Mouse (Mus musculus) A20 (cell line): ENCODE measurements around the gene Osbpl9.

Experiments used
- DNase-seq: peaks from one replicate; pipeline ENCODE4 v3.0.0-alpha.2; 2011; ENCODE audit warnings: low read depth, low spot score

Osbpl9 gene

DNA sequence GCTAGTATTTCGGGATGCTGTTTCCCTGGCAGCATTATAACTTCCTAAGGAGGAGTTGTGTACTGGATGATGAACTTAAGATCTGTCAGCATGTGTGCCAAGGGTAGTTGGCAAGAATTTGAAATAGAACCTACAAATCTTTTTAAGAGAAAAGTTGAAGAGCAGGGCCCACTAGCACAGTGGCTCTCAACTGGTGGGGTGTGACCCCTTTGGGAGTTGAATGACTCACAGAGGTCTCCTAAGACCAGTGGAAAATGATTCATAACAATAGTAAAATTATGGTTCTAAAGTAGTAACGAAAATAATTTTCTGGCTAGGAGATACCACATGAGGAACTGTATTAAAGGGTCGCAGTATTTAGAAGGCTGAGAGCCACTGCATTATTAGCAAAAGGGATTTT is 67.1 kb downstream of the Osbpl9 start:
- peak; percentile 53 for DNase-seq

GRCm38 (mm10) chr4:109131256-109131872 is 70.7 kb downstream of the Osbpl9 start:
- no peak for DNase-seq

GRCm38 (mm10) chr4:109128971-109129370 is 73.1 kb downstream of the Osbpl9 start:
- DNase-seq, result no peak

DNA sequence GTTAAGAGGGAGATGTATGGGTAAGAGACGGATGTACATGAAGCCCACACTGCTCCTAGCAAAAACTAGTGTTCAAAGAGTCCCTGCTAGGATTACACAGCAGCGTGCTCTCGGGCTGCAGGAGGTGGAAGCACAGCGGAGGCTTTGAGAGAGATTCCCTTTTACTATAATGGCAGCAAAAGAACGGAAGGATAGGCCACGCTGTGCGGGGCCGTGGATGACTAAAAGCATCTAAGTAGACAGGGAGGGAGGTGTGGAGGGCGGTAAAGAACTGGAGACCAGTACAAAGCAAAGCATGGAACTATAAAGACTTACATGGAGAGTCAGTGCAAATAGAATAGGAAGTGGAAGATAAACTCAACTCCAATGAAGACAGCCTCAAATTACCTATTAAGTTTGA is 74.1 kb downstream of the Osbpl9 start:
- no peak for DNase-seq

DNA sequence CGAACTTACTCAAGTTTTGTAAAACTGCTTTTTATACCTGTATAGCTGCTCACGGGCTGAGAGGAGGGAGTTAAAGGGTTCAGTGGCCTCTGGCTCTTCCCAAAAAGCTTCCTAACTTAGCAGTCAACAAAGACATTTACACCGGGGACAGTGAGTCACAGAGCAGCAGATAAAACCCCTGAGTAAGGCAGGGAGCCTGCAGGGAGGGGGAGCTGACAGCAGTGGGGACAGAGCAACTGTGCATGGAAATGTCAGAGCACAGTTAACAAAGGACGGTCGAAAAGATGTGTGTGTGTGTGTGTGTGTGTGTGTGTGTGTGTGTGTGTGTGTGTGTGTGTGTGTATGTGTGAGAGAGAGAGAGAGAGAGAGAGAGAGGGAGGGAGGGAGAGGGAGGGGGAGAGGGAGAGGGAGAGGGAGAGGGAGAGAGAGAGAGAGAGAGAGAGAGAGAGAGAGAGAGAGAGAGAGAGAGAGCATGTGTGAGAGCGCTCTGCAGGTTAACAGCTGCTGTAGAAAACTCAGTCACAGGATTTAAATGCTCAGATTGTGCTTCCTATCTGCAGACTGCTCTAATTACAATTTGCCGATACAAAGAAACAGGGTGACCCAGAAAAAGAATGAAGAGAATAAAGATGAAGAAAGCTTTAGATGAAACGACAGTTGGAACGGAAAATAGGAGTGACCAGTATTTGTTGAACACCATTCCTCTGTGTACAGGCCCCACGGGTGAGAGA is 75.1 kb downstream of the Osbpl9 start:
- DNase-seq, result no peak

DNA sequence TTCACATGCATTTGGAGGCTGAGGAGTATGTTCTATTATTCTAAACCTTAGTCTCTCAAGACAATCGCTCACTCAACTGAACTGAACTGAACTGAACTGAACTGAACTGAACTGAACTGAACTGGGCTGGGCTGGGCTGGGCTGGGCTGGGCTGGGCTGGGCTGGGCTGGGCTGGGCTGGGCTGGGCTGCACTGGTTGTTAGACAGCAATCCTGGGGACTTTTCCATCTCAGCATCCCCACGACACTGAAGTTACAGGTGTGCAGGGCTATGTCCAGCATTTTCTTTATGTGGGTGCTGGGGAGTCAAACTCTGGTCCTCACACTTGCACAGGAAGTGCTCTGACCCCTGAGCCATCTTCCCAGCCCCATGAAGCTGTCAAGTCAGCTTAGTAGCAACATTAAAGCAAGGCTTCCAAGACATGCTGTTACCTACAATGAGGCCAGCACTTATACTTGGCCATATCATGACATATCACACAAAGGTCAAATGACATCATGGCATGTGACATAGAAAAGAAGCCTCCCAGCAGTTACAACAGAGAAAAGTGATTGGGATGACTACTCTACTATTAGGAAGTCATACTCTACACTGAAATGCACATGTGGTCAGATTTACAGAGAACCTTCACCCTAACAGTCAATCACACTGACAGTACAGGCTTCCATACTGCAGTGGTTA is 76.2 kb downstream of the Osbpl9 start:
- no peak for DNase-seq

- DNase-seq, result peak; percentile 42
These were observed 79.1 kb downstream of the Osbpl9 start for GRCm38 (mm10) chr4:109122830-109123555.

DNA sequence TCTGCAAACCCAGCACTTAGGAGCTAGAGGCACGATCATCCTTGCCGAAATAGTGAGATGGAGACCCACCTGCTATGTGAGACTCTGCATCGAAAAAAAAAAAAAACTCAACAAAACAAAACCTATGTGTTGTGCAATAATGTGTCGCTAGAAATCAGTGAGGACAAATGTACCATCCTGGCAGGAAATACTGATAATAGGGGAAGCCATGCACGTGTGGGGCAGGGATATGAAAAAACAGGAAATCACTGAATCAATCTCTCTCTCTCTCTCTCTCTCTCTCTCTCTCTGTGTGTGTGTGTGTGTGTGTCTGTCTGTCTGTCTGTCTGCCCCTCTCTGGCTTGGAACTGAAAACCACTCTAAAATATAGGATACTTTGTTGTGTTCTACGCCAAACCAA is 81.3 kb downstream of the Osbpl9 start:
- no peak for DNase-seq

- no peak for DNase-seq
These were observed 82.4 kb downstream of the Osbpl9 start for GRCm38 (mm10) chr4:109119641-109120125.

DNA sequence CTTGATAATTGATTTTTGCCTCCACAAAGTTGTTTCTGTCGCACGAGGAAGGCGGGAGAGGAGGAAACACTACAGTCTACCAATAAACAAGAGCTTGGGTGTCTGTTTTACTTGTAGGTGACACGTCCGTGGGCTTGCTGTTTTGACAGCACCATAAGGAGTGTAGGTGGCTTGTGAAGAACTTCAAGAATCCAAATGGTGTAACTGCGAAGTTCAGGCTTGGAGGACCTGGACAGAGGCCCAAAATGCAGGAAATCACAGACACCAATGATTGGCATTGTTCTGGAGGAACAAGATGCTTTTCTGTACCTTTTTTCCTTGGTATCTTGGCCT is 83.8 kb downstream of the Osbpl9 start:
- DNase-seq, result no peak

DNA sequence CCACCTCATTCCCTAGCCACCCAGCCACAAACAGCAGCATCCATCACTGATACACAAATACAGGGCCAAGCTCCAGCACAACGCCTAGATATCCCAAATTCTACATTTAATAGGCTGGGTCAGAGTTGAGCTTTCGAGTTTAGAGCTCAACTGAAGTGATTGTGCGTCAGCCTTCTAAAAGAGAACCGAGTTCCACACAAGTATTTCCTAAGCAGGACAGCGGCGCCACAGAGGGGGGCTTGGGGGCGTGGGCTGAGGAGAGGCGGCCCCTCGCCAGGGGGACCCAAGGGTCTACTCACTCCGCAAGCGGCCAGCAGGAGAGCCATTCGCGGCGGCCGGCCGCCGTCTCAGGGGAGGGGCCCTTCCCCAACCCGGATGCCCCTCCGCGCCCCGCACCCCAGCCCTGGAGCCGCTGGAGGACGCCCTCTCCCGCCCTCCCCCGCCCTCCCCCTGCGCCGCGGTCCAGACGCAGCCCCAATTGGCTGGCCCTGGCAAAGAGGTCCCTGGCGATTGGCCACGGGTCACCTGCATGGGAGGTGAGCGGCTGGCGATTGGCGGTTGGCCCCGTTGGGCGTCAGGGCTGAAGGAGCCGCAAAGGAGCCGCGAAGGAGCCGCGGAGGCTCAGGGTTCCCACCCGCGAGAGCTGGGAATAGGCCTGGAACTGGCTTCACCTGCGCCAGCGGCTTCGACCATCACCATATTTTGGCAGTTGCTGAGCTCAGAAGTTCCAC is 84.3 kb downstream of the Osbpl9 start:
- DNase-seq, result peak; percentile 95

GRCm38 (mm10) chr4:109116938-109117337 is 85.1 kb downstream of the Osbpl9 start:
- DNase-seq, result peak; percentile 41

DNA sequence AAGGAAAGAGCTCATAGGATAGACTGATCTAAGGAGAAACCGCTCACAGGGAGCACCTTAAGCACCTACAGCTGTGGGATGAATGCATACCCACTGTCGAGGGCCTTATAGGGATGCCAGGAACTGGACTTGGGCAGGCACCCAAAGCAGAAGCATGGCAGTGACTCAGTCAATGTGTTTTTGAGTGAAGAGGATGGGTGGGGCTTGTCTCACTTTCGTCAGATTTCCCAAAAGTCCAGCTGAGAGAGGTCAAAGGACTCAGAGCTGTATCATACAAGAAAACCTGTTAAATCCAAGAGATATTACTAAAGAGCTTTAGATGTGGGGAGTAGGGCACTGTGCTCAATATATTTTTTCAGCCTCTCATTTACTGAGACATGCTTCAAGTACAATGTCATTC is 85.6 kb downstream of the Osbpl9 start:
- no peak for DNase-seq

DNA sequence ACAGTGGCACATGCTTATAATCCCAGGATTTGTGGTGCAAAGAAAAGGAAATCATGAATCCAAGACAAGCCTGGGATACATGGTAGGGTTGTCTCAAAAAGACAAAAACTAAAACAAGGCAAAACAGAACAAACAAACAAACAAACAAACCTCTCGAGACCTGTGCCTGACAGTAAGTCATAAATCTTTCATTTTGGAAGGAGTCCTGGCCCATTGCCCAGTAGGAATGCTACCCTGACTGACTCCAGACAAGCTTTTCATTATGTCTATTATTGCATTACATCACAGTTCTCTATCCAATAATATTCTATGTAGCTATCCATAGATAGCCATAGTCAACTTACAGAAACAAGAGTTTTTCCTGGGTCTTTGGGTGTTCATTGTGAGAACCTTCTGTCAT is 86.3 kb downstream of the Osbpl9 start:
- DNase-seq, result no peak

- no peak for DNase-seq
These were observed 87.8 kb downstream of the Osbpl9 start for GRCm38 (mm10) chr4:109114308-109114707.

- DNase-seq, result no peak
These were observed 89.1 kb downstream of the Osbpl9 start for GRCm38 (mm10) chr4:109112915-109113505.

DNA sequence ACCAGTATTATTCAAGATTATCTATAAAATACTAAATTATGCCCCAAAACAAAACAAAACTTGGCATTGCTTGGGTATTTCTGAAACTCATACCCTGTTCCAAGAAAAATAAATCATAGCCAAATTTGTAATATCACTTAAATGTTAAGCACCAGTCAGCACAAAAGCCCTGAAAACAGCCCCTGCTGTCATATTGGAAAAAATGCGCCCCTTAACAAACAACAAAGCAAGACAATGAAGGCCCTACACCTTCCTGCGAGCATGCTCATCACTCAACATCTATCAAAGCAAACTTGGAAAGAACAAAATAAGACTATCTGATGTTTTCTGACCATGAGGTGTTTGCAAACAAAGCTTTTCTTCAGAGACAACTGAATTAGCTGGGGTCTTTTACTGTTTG is 91.1 kb downstream of the Osbpl9 start:
- no peak for DNase-seq

DNA sequence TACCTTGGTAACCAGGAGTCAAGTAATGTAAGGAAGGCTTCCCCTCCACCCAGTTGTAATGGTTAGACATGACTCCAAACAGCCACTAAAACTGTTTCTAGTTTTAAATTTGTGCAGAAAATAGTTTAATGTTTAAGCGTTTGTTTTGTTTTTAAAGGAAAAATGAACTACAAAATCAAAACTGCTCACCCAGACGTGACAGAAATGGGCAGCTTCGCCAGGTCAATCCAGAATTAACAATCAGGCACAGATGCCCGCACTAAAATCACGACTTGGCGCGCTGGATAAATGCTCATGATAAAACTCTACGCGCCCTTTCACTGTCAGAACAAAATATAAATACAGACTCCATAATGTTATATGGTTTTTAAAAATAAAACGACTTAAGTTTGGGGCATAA is 92.4 kb downstream of the Osbpl9 start:
- no peak for DNase-seq

- no peak for DNase-seq
These were observed 93.1 kb downstream of the Osbpl9 start for GRCm38 (mm10) chr4:109109012-109109411.

GRCm38 (mm10) chr4:109106594-109106993 is 95.5 kb downstream of the Osbpl9 start:
- no peak for DNase-seq

DNA sequence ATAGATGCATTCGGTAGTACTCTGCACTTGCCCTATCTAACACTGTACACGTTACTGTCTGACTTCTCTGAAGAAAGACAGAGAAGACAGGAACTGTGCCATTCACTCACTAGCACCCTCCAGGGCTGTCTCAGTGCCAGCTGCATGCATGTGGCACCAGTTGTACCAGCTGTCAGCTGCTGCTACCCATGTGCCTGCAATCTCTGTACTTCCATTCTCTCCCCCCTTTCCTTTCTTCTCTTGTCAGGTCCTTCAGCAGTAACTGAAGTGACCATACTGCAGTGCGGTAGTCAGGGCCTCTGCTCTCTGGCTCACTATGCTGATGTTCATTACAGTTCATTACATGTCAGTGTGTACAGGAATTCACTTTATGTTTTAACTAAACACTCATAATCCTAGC is 96.0 kb downstream of the Osbpl9 start:
- DNase-seq, result peak; percentile 61
